Mouse (Mus musculus) erythroblast, embryonic 14.5 days (primary cell): Measurements from ENCODE around the gene Rab42.

ENCODE experiments used
- GATA1 ChIP-seq: IDR thresholded peaks from 2 replicates; pipeline ENCODE4 v1.6.1; 2012; ENCODE audit warnings: low read length, inconsistent platforms, mixed read lengths
- TAL1 ChIP-seq: IDR thresholded peaks from 3 replicates; pipeline ENCODE4 v1.6.1; 2012; ENCODE audit warnings: low read length, inconsistent platforms, mixed read lengths

DNA sequence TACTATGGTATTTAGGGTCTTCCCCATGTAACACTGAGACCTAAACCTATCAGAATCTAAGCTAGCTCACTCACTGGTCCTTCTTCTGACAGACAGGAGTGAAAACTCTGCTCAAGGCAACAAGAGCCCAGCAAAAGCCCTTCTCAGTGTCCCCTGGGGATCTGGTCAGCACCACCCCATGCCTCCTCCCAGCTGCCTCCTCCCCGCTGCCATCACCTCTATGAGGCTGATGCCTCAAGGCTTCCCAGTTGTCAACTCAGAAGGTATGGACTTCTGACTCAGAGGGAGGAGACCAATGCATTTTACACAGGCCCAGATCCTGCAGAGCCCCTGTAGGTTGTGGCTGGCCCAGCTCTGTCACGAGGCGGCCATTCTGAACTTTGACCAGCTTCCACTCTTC, 38.3 kb upstream of the Rab42 start:
- TF ChIP-seq GATA1 (no peak), TAL1 (no peak)
